Mouse (Mus musculus) cerebellum, adult 2 months (tissue): ENCODE results near the gene Ifitm1.
"Not testable (repeated sequence)": the region's sequence is repeated elsewhere in the genome, so short reads cannot be mapped to it uniquely, and the experiment has no call there.

Experiments
- CTCF ChIP-seq: fragments of 200-500 bp; IDR thresholded peaks from 2 replicates; pipeline ENCODE4 v1.5.1; 2011; ENCODE audit warnings: low read depth, mild to moderate bottlenecking, control low read depth, low read length, moderate library complexity, borderline replicate concordance; ENCODE audit not compliant: insufficient read depth
- POLR2A ChIP-seq: fragments of 200-500 bp; IDR thresholded peaks from 2 replicates; pipeline ENCODE4 v1.6.1; 2011; ENCODE audit warnings: low read length, control low read depth, borderline replicate concordance; ENCODE audit not compliant: insufficient read depth

GRCm38 (mm10) chr7:141017824-141018223 is 50.8 kb downstream of the Ifitm1 start, which contains the start of gene Ifitm6:
- TF ChIP-seq POLR2A, CTCF: not testable (repeated sequence)
